10 mouse cellular contexts compared by ENCODE assay signal in genomic region chr11:4974376-4975122, GRCm38 (mm10). TPM values are rescaled to one million over a fixed set of nuclear protein-coding genes. Genes with fewer than 3 reads are reported as not detected.
DNase-seq lines count a peak whose midpoint lies in the region; ATAC-seq and TF ChIP-seq lines count a peak whose summit lies in the region.
"Had no signal": no experiment of that assay in that cellular context is flagged by ENCODE, and none has a peak within 500 bp of the region (broad histone marks: within the 10 kb centered on the region; RNA-seq: fewer than 3 reads in every experiment).

No protein-coding gene starts in this region.

- no peaks in the 10 kb centered on the region for H3K27me3 ChIP-seq in kidney, postnatal 0 days (ENCODE audit: insufficient read depth, low read length)
- no peaks in the 10 kb centered on the region for H3K27me3 ChIP-seq in lung, embryonic 16.5 days (ENCODE audit: control insufficient read depth, insufficient read depth, low read depth, low read length)
- H3K27me3 ChIP-seq: hindbrain, embryonic 15.5 days had no signal

- peak; percentile 74 for DNase-seq in 416B (ENCODE audit: low read depth)
- DNase-seq in kidney, postnatal 0 days (ENCODE audit: low spot score), result peak; percentile 44
- no peak for DNase-seq in cerebellum, adult 11-12 months
- no peak for DNase-seq in thymus, adult 18-20 months
- DNase-seq in B cell, adult 2 months, result no peak

- no peak overlapping the region for H3K4me3 ChIP-seq in bone marrow, adult 2 months (replicated peaks; ENCODE audit: control insufficient read depth, low read depth, low read length)
- H3K4me3 ChIP-seq in kidney, postnatal 0 days (replicated peaks; ENCODE audit: low read depth, low read length), result no peak overlapping the region
- H3K4me3 ChIP-seq in lung, embryonic 16.5 days (ENCODE audit: low read length), result no peak overlapping the region
- H3K4me3 ChIP-seq: hindbrain, embryonic 15.5 days; myocyte had no signal

- H3K4me1 ChIP-seq in bone marrow, adult 2 months (ENCODE audit: control insufficient read depth, insufficient read depth, low read length), result peaks cover 2% of the 10 kb centered on the region; the same call in 1 of the 2 replicates
- H3K4me1 ChIP-seq in kidney, postnatal 0 days (replicated peaks; ENCODE audit: insufficient read depth, low read length), result no peaks in the 10 kb centered on the region
- 0 out of 2 replicates have a peak, but pooled peaks cover 2% of the 10 kb centered on the region for H3K4me1 ChIP-seq in lung, embryonic 16.5 days (replicated peaks; ENCODE audit: control insufficient read depth, insufficient read depth, low read length)

- WGBS in bone marrow, adult 2 months, result 25% methylated on average over 11 of the region's 11 CpGs
- WGBS in kidney, postnatal 0 days, result 59% methylated on average over 11 of the region's 11 CpGs
- 43% methylated on average over 11 of the region's 11 CpGs for WGBS in lung, embryonic 16.5 days

- ATAC-seq in kidney, postnatal 0 days (replicated peaks; ENCODE audit: low FRiP score, low read depth), result no peak
- peak; percentile 79 for ATAC-seq in lung, embryonic 16.5 days (ENCODE audit: low read depth)
- ATAC-seq: forebrain, embryonic 14.5 days had no signal

- no peak for TF ChIP-seq POLR2A in bone marrow, adult 2 months (IDR thresholded peaks at IDR 0.05; ENCODE audit: borderline replicate concordance, control insufficient read depth, low read depth, low read length)

- H3K9ac ChIP-seq in kidney, postnatal 0 days (ENCODE audit: low read depth, low read length), result no peak overlapping the region
- H3K9ac ChIP-seq in lung, embryonic 16.5 days (ENCODE audit: low read length), result no peak overlapping the region
- H3K9ac ChIP-seq: hindbrain, embryonic 15.5 days had no signal

- TF ChIP-seq CTCF in bone marrow, adult 2 months (IDR thresholded peaks at IDR 0.05; ENCODE audit: control insufficient read depth, insufficient read depth, low read length), result 0 out of 2 replicates have a peak, but pooled peaks have one; percentile 9
- TF ChIP-seq CTCF in kidney, postnatal 0 days (IDR thresholded peaks at IDR 0.05; ENCODE audit: low read depth), result no peak

- no peaks in the 10 kb centered on the region for H3K9me3 ChIP-seq in kidney, postnatal 0 days (replicated peaks; ENCODE audit: low read length)
- H3K9me3 ChIP-seq in lung, embryonic 16.5 days (ENCODE audit: control insufficient read depth, low read length), result no peaks in the 10 kb centered on the region
- H3K9me3 ChIP-seq: hindbrain, embryonic 15.5 days had no signal

- H3K27ac ChIP-seq in bone marrow, adult 2 months (ENCODE audit: control insufficient read depth, insufficient read depth, low read depth, low read length, poor library complexity), result 0 out of 2 replicates have a peak overlapping the region, but pooled peaks have one; percentile 4
- peak overlapping the region; percentile 47; the same call in 1 of the 2 replicates for H3K27ac ChIP-seq in kidney, postnatal 0 days
- peak overlapping the region; percentile 81 for H3K27ac ChIP-seq in lung, embryonic 16.5 days (ENCODE audit: low read length)
- H3K27ac ChIP-seq: hindbrain, embryonic 15.5 days had no signal

- H3K36me3 ChIP-seq in kidney, postnatal 0 days (ENCODE audit: insufficient read depth, low read length), result no peaks in the 10 kb centered on the region
- no peaks in the 10 kb centered on the region for H3K36me3 ChIP-seq in lung, embryonic 16.5 days (ENCODE audit: control insufficient read depth, insufficient read depth, low read length)
- H3K36me3 ChIP-seq: hindbrain, embryonic 15.5 days had no signal

- H3K4me2 ChIP-seq in kidney, postnatal 0 days (ENCODE audit: low read length), result no peak overlapping the region
- H3K4me2 ChIP-seq in lung, embryonic 16.5 days (ENCODE audit: low read depth, low read length), result no peak overlapping the region

RNA-seq across cellular contexts. Expression of gene Ap1b1, which starts 12.1 kb away (rescaled TPM):
- polyA plus RNA-seq in bone marrow, adult 2 months (2011; ENCODE audit: insufficient read depth, insufficient read length, low replicate concordance, missing spikeins), result 75.4 and 99.1 TPM in 2 replicates
- 54.5 and 61.6 TPM in 2 replicates for polyA plus RNA-seq in kidney, postnatal 0 days (2015; fragmentation: Nextera tagmentation; extraction: Ambion mirVana)
- 46.0 and 48.3 TPM in 2 replicates for polyA plus RNA-seq in lung, embryonic 16.5 days (2015; fragmentation: Nextera tagmentation; extraction: Ambion mirVana)

RNA-seq across cellular contexts. Expression of gene Nefh, which starts 26.7 kb away (rescaled TPM):
- 1.2 and 1.5 TPM in 2 replicates for polyA plus RNA-seq in bone marrow, adult 2 months (2011; ENCODE audit: insufficient read depth, insufficient read length, low replicate concordance, missing spikeins)
- polyA plus RNA-seq in kidney, postnatal 0 days (2015; fragmentation: Nextera tagmentation; extraction: Ambion mirVana), result 0.08 and 0.11 TPM in 2 replicates
- polyA plus RNA-seq in lung, embryonic 16.5 days (2015; fragmentation: Nextera tagmentation; extraction: Ambion mirVana), result 0.26 TPM in 2 replicates

Comparison
In these comparisons a context has a peak if more than half of its experiments do, and no peak if none do; other contexts are left out.
1. DNase-seq: peak in 416B (single experiment) and kidney, postnatal 0 days (single experiment); none in cerebellum, adult 11-12 months (single experiment), thymus, adult 18-20 months (0 of 2) and B cell, adult 2 months (0 of 2).
2. H3K27ac ChIP-seq: peak in every context shown above with its lines; median percentile 81 in lung, embryonic 16.5 days; 47 in kidney, postnatal 0 days; 4 in bone marrow, adult 2 months.